Mouse (Mus musculus): ENCODE results near the gene Nudt9. TPM values are rescaled to one million over a fixed set of nuclear protein-coding genes. Genes with fewer than 3 reads are reported as not detected.

Nudt9 gene
- polyA plus RNA-seq, 1 experiment from 2014 or later: 48.4 TPM

GRCm38 (mm10) chr5:104080736-104081135 is 34.6 kb downstream of the Nudt9 start:
- Histone ChIP-seq H3K27ac (replicated peaks in 1 of 2; ENCODE audit: control insufficient read depth in 1 of 2, insufficient read depth in 1 of 2, low read depth in 2 of 2, low read length in 2 of 2) (no peak overlapping the region), H3K27me3 (ENCODE audit: control insufficient read depth, insufficient read depth, low read length) (no peaks in the 10 kb centered on the region), H3K36me3 (ENCODE audit: control insufficient read depth, insufficient read depth, low read length) (peaks cover 4% of the 10 kb centered on the region; the same call in 1 of the 2 replicates), H3K9ac (ENCODE audit: low read length) (no peak overlapping the region), H3K4me3 (ENCODE audit: control insufficient read depth in 1 of 2, insufficient read depth in 1 of 2, low read depth in 1 of 2, low read length in 2 of 2) (no peak overlapping the region), H3K9me3 (ENCODE audit: control insufficient read depth, low read length) (no peaks in the 10 kb centered on the region), H3K4me2 (ENCODE audit: low read length) (no peak overlapping the region), H3K4me1 (ENCODE audit: control insufficient read depth in 2 of 2, insufficient read depth in 2 of 2, low read length in 2 of 2) (no peaks in the 10 kb centered on the region; a peak in 2 of 4 replicates)
- 81% methylated on average over 6 of the region's 6 CpGs for WGBS
- ATAC-seq (ENCODE audit: insufficient number of reproducible peaks, insufficient read depth, low FRiP score, low read depth): no peak

- WGBS: 86% methylated on average over 9 of the region's 9 CpGs
- no peaks in the 10 kb centered on the region for H3K9me3 ChIP-seq (ENCODE audit: control insufficient read depth, low read length)
- H3K27me3 ChIP-seq (ENCODE audit: control insufficient read depth, insufficient read depth, low read length): no peaks in the 10 kb centered on the region
- no peak overlapping the region for H3K4me2 ChIP-seq (ENCODE audit: low read length)
- no peak overlapping the region for H3K27ac ChIP-seq (replicated peaks in 1 of 2; ENCODE audit: control insufficient read depth in 1 of 2, insufficient read depth in 1 of 2, low read depth in 2 of 2, low read length in 2 of 2)
- peaks cover 7% of the 10 kb centered on the region; the same call in 1 of the 2 replicates for H3K36me3 ChIP-seq (ENCODE audit: control insufficient read depth, insufficient read depth, low read length)
- no peak for ATAC-seq (ENCODE audit: insufficient number of reproducible peaks, insufficient read depth, low FRiP score, low read depth)
- no peaks in the 10 kb centered on the region for H3K4me1 ChIP-seq (ENCODE audit: control insufficient read depth in 2 of 2, insufficient read depth in 2 of 2, low read length in 2 of 2)
- no peak overlapping the region for H3K9ac ChIP-seq (ENCODE audit: low read length)
- H3K4me3 ChIP-seq (ENCODE audit: control insufficient read depth in 1 of 2, insufficient read depth in 1 of 2, low read depth in 1 of 2, low read length in 2 of 2): no peak overlapping the region
Observed at GRCm38 (mm10) chr5:104085366-104085765, 39.3 kb downstream of the Nudt9 start.

- H3K27me3 ChIP-seq (ENCODE audit: control insufficient read depth, insufficient read depth, low read length): no peaks in the 10 kb centered on the region
- no peak overlapping the region for H3K9ac ChIP-seq (ENCODE audit: low read length)
- no peaks in the 10 kb centered on the region for H3K9me3 ChIP-seq (ENCODE audit: control insufficient read depth, low read length)
- 65% methylated on average over 2 of the region's 2 CpGs for WGBS
- no peak overlapping the region for H3K27ac ChIP-seq (replicated peaks in 1 of 2; ENCODE audit: control insufficient read depth in 1 of 2, insufficient read depth in 1 of 2, low read depth in 2 of 2, low read length in 2 of 2)
- no peaks in the 10 kb centered on the region for H3K4me1 ChIP-seq (ENCODE audit: control insufficient read depth in 2 of 2, insufficient read depth in 2 of 2, low read length in 2 of 2)
- no peak overlapping the region for H3K4me3 ChIP-seq (ENCODE audit: control insufficient read depth in 1 of 2, insufficient read depth in 1 of 2, low read depth in 1 of 2, low read length in 2 of 2)
- H3K36me3 ChIP-seq (ENCODE audit: control insufficient read depth, insufficient read depth, low read length): 0 out of 2 replicates have a peak, but pooled peaks cover 3% of the 10 kb centered on the region
- H3K4me2 ChIP-seq (ENCODE audit: low read length): no peak overlapping the region
- no peak for ATAC-seq (ENCODE audit: insufficient number of reproducible peaks, insufficient read depth, low FRiP score, low read depth)
Observed at GRCm38 (mm10) chr5:104089751-104090150, 43.6 kb downstream of the Nudt9 start.

GRCm38 (mm10) chr5:104095416-104096077 is 49.4 kb downstream of the Nudt9 start:
- H3K4me3 ChIP-seq (ENCODE audit: control insufficient read depth in 1 of 2, insufficient read depth in 1 of 2, low read depth in 1 of 2, low read length in 2 of 2): no peak overlapping the region
- H3K36me3 ChIP-seq (ENCODE audit: control insufficient read depth, insufficient read depth, low read length): no peaks in the 10 kb centered on the region
- H3K27ac ChIP-seq (replicated peaks in 1 of 2; ENCODE audit: control insufficient read depth in 1 of 2, insufficient read depth in 1 of 2, low read depth in 2 of 2, low read length in 2 of 2): no peak overlapping the region; a peak in 1 of 4 replicates
- H3K4me2 ChIP-seq (ENCODE audit: low read length): peak overlapping the region; percentile 28
- ATAC-seq (ENCODE audit: insufficient number of reproducible peaks, insufficient read depth, low FRiP score, low read depth): no peak
- no peaks in the 10 kb centered on the region for H3K27me3 ChIP-seq (ENCODE audit: control insufficient read depth, insufficient read depth, low read length)
- peaks cover 6% of the 10 kb centered on the region in 2 experiments for H3K4me1 ChIP-seq (ENCODE audit: control insufficient read depth in 2 of 2, insufficient read depth in 2 of 2, low read length in 2 of 2)
- H3K9ac ChIP-seq (ENCODE audit: low read length): no peak overlapping the region
- H3K9me3 ChIP-seq (ENCODE audit: control insufficient read depth, low read length): no peaks in the 10 kb centered on the region
- 31% methylated on average over 11 of the region's 11 CpGs for WGBS

- Histone ChIP-seq H3K9me3 (ENCODE audit: control insufficient read depth, low read length) (no peaks in the 10 kb centered on the region), H3K9ac (ENCODE audit: low read length) (no peak overlapping the region), H3K4me2 (ENCODE audit: low read length) (peak overlapping the region; percentile 28), H3K4me1 (ENCODE audit: control insufficient read depth in 2 of 2, insufficient read depth in 2 of 2, low read length in 2 of 2) (peaks cover 6% of the 10 kb centered on the region in 2 experiments), H3K27me3 (ENCODE audit: control insufficient read depth, insufficient read depth, low read length) (no peaks in the 10 kb centered on the region), H3K36me3 (ENCODE audit: control insufficient read depth, insufficient read depth, low read length) (no peaks in the 10 kb centered on the region), H3K27ac (replicated peaks in 1 of 2; ENCODE audit: control insufficient read depth in 1 of 2, insufficient read depth in 1 of 2, low read depth in 2 of 2, low read length in 2 of 2) (0 out of 4 replicates have a peak overlapping the region, but pooled peaks have one; percentile 2), H3K4me3 (ENCODE audit: control insufficient read depth in 1 of 2, insufficient read depth in 1 of 2, low read depth in 1 of 2, low read length in 2 of 2) (no peak overlapping the region)
- 60% methylated on average over 16 of the region's 16 CpGs for WGBS
- 0 out of 2 replicates have a peak, but pooled peaks have one; percentile 39 for ATAC-seq (ENCODE audit: insufficient number of reproducible peaks, insufficient read depth, low FRiP score, low read depth)
Observed at GRCm38 (mm10) chr5:104096078-104096938, 50.2 kb downstream of the Nudt9 start.

GRCm38 (mm10) chr5:104101678-104102531 is 55.8 kb downstream of the Nudt9 start:
- H3K4me2 ChIP-seq (ENCODE audit: low read length): no peak overlapping the region
- ATAC-seq (ENCODE audit: insufficient number of reproducible peaks, insufficient read depth, low FRiP score, low read depth): no peak
- no peaks in the 10 kb centered on the region for H3K36me3 ChIP-seq (ENCODE audit: control insufficient read depth, insufficient read depth, low read length)
- no peak overlapping the region for H3K4me3 ChIP-seq (ENCODE audit: control insufficient read depth in 1 of 2, insufficient read depth in 1 of 2, low read depth in 1 of 2, low read length in 2 of 2)
- WGBS: 31% methylated on average over 10 of the region's 10 CpGs
- peaks cover 4 to 5% of the 10 kb centered on the region in 2 experiments for H3K4me1 ChIP-seq (ENCODE audit: control insufficient read depth in 2 of 2, insufficient read depth in 2 of 2, low read length in 2 of 2)
- 0 out of 4 replicates have a peak overlapping the region, but pooled peaks of 1 of the 2 experiments have one; percentile 9 for H3K27ac ChIP-seq (replicated peaks in 1 of 2; ENCODE audit: control insufficient read depth in 1 of 2, insufficient read depth in 1 of 2, low read depth in 2 of 2, low read length in 2 of 2)
- H3K9me3 ChIP-seq (ENCODE audit: control insufficient read depth, low read length): no peaks in the 10 kb centered on the region
- H3K27me3 ChIP-seq (ENCODE audit: control insufficient read depth, insufficient read depth, low read length): no peaks in the 10 kb centered on the region
- H3K9ac ChIP-seq (ENCODE audit: low read length): no peak overlapping the region

- H3K27me3 ChIP-seq (ENCODE audit: control insufficient read depth, insufficient read depth, low read length): no peaks in the 10 kb centered on the region
- H3K4me3 ChIP-seq (ENCODE audit: control insufficient read depth in 1 of 2, insufficient read depth in 1 of 2, low read depth in 1 of 2, low read length in 2 of 2): no peak overlapping the region
- no peak overlapping the region for H3K27ac ChIP-seq (replicated peaks in 1 of 2; ENCODE audit: control insufficient read depth in 1 of 2, insufficient read depth in 1 of 2, low read depth in 2 of 2, low read length in 2 of 2)
- H3K4me1 ChIP-seq (ENCODE audit: control insufficient read depth in 2 of 2, insufficient read depth in 2 of 2, low read length in 2 of 2): peaks cover 10 to 14% of the 10 kb centered on the region in 2 experiments
- no peak overlapping the region for H3K4me2 ChIP-seq (ENCODE audit: low read length)
- ATAC-seq (ENCODE audit: insufficient number of reproducible peaks, insufficient read depth, low FRiP score, low read depth): no peak
- no peak overlapping the region for H3K9ac ChIP-seq (ENCODE audit: low read length)
- 70% methylated on average over 4 of the region's 4 CpGs for WGBS
- no peaks in the 10 kb centered on the region for H3K9me3 ChIP-seq (ENCODE audit: control insufficient read depth, low read length)
- no peaks in the 10 kb centered on the region for H3K36me3 ChIP-seq (ENCODE audit: control insufficient read depth, insufficient read depth, low read length)
Observed at GRCm38 (mm10) chr5:104103171-104103570, 57.1 kb downstream of the Nudt9 start.
